Mouse (Mus musculus): ENCODE measurements around the gene Ints13.
A peak's percentile ranks its signal among the peaks of the same experiment; 100 is the strongest.

Ints13 gene

DNA sequence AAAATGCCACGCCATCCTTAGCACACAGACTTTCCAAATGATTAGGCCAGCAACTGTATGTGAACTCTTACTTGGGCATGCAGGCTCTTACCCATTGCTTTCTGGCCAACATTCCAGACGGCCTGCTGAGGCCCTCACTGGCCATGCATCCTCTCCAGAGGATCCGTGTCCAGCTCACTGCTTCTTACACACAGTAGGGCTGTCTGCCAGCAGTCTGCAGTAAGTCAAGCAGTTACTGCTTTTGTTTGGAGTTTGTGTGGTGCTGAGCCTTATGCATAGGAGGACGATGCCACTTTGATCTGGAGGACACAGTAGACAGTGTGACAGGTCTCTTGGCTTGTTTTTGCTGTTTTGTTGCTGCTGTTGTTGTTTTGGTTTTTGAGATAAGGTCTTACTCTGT lies 39.0 kb downstream of the Ints13 start:
- no peak for DNase-seq (ENCODE audit: low spot score in 2 of 2)

DNA sequence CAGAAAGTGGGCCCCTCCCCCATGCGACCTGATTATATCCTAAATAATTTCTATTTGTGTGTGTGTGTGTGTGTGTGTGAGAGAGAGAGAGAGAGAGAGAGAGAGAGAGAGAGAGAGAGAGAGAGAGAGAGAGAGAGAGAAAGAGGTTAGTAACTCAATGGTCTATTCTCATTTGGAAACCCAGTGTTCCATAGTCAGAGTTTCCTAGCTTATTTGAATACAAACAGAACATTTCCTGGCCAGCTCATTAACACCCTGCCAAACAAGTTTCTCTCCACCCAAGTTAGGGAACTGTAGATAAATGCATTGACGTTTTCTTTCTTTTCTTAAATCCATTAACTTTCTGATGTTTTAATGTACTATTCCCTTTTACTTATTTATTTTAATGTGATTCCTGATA lies 39.6 kb downstream of the Ints13 start:
- DNase-seq (ENCODE audit: low spot score in 2 of 2): no peak

DNA sequence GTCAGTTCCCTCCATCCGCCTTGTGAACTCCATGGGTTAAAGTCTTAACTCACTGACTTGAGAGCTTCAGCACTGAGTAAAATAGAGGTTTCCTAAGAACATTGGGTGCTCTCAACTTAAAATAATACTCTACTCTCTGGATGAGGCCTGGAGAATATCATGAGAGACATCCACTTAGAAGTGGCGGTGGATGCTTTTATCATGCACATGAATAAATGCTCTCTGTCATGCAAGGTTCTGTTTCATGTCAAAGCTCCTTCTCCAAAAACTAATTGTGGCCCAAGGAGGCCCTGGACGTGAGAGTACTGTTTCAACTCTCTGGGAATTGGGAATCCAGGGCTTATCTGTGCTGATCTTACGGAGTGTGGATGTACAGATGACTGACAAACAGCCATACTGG lies 40.5 kb downstream of the Ints13 start:
- no peak for DNase-seq (ENCODE audit: low spot score in 2 of 2)

DNA sequence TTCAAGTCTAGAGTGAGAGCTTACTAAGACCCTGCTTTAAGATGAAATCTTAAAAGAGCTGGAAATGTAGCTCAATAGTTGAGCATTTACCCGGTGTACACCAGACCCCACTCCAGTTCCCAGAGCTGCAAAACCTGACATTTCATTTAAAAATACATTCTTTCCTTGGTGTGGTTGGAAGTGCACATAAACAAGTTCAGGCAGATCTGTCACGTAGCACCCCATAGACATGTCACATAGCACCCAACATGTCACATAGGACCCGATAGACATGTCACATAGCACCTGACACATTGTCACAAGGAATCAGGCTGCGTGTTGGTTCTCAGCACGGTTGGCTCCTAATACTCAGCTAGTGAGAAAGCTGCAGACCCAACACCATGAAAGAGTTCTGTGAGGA lies 42.1 kb downstream of the Ints13 start:
- no peak for DNase-seq (ENCODE audit: low spot score in 2 of 2)

DNA sequence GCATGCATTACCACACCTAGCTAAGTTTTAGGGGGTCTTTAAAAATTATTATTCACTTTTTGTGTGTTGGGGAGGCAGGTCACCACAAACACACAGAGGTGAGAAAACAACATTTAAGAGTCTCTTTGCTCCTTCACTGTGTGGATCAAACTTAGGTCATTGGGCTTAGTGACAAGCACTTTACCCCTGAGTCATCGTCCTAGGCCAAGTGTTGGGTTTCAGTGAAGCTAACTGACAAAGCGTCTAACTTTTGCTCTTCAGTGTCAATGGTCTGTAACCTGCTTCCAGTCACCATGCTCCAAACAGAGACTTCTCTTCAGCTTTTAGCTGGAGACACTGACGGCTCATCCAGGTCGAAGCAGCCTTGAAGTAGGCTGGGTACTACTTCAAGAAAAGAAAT lies 44.5 kb downstream of the Ints13 start:
- DNase-seq (ENCODE audit: low spot score in 2 of 2): no peak

DNA sequence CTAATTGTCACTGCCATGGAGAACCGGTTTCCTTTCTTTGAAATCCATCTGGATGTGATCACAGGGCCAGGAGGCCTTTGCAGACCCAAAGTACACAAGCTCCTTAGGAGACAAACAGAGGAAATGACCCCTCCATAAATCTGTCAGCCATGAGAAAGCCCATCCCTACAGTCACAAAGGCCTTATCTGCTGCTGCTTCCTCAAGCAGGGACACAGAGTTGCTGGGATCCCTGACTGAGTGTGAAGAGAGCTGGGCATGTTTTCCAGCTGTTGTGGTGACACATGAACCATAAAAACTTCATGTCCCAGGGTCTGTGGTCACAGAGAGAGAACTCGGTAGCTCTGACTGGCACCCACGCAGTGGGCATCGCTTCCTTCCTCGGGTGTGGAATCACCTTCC lies 46.9 kb downstream of the Ints13 start:
- DNase-seq (ENCODE audit: low spot score in 2 of 2): no peak

DNA sequence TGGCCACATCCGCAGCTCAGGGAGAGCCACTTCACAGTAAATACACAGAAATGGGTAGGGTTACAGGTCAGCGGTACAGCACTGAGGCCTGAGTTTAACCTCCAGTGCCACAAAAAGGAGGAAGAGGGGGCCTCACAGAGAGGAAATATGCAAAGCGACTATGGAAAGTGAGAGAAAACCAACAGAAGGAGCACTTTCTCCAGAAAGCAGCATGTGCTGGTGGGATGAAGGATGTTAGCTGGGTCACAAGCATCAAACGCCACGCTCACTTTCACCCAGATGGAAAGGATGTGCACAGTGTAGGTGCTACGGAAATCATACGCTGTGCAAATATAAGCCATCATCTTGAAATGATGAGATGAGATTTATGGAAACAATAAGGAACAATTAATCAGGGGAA lies 47.3 kb downstream of the Ints13 start:
- no peak for DNase-seq (ENCODE audit: low spot score in 2 of 2)

DNA sequence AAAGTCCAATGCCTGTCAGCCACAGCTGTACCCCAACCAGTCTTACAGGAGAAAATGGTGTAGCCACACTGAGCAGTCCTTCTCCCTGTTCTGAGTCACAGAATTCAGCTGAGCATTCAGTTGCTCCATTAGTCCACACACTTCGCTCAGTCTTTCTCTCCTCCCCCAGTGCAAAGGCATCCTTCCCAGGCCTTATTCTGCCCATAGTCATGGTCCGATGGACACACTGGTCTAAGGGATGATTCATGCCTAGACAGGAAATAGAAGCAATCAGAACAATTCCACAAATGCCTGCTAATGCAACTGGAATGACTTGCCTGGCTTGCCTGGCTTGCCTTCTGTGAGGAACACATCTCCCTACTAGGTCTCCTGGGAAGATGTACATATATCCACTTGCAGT lies 50.1 kb downstream of the Ints13 start:
- DNase-seq (ENCODE audit: low spot score in 2 of 2): no peak

DNA sequence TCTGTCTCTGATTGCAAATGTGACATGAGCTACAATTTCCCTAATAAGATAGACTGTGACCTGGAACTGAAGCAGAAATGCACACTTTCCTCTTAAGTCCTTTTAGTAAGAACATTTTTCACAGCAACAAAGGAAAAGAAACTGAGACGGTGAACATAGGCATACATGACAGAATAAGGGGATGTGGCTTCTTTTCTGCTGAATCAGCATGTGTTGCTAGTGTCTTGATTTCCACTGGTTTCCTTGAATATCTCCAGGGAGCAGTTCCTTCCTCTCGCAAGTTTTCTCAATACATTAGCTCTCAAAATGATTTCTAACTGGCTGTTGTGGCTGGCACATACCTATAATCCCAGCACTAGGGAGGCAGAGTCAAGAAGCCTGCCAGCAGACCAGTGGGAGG lies 52.1 kb downstream of the Ints13 start:
- DNase-seq (ENCODE audit: low spot score in 2 of 2): no peak

DNA sequence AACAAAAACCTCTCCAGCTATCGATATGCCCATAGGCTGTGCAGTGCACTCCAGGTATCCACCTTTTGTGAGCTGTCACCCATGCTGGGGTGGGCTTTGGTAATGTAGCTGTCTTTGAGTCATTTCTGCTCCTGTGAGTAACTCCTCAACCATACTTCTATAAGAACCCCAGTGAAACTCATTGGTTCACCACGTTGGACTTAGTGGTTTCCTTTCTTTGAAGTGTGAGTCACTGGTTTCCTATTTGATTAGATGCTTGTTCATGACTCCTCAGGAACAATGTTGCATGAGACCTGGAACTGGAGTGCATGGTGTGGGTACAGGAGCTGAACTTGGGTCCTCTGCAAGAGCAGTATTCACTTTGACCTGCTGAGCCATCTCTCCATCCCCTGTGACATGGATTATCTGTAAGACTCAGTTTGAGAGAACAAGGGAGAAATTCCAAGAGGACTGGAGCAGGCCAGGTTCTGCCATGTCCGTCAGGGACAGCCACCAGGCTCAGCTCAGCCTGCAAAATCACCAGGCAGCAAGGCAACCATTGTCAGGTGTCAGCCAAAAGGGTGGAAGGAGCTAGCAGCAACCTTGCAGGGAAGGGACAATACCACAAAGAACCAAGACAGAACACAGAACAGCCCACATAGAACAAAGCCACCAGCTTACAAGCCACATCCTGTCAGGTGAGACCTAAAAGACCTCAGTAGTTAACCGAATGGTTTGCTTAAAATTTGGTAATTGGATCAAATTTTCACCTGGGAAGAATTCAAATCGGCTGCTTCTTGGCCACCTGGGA lies 56.0 kb downstream of the Ints13 start:
- no peak for DNase-seq (ENCODE audit: low spot score in 2 of 2)

DNA sequence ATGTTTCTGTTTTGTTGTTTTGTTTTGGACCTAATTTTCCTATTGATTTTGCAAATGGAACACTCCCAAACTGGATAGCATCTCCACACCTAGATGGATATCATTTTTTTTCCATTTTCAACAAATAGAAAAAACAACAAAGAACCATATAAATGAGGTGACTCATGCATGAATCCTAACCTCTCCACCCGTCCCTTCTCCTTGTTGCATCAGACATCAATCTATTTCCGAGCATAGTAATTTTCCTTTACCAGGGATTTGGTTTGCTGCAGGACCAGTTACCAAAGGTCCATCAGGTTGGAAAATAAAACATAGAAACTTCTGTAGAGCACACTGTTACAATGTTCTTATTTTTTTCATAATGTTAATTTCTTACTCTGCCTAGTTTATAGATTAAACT lies 58.6 kb downstream of the Ints13 start:
- no peak for DNase-seq (ENCODE audit: low spot score in 2 of 2)

DNA sequence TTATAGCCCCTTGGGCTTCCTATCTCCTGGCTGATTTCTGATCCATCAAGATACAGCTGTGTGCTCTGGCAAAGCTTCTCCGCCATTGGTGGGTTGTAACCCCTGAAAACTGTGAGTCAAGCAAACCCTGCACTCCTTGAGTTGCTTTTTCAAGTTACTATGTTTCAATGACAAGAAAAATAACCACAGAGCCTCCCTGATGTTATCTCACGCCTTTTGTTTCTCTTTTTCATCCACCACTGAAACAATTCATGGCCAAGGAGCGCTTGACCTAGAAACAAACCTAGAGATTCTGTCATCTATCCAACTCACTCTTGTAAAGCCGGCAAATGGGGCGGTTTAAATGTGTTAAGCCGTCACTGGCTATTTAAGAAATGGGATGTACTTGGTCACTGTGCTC lies 61.7 kb downstream of the Ints13 start:
- no peak for DNase-seq (ENCODE audit: low spot score in 2 of 2)

DNA sequence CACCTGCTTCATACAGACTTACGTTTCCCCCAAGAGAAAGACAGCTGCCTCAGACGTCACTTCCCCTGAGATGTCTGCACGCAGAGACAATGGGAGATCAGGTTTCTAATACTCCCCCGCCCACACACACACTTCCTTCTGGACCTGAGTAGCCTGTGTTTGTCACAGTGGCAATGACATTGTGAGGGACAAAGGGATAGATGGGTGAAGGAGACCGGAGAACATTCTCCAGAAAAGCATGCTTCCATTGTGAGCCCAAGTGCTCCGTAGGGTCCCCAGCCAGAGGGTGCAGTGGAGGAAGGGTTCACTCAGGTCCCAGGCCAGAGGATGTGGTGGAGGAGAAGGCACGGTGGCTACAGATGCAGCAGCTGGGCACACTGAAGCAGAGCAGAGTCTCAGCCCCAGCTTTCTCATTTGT lies 63.1 kb downstream of the Ints13 start:
- no peak for DNase-seq (ENCODE audit: low spot score in 2 of 2)

DNA sequence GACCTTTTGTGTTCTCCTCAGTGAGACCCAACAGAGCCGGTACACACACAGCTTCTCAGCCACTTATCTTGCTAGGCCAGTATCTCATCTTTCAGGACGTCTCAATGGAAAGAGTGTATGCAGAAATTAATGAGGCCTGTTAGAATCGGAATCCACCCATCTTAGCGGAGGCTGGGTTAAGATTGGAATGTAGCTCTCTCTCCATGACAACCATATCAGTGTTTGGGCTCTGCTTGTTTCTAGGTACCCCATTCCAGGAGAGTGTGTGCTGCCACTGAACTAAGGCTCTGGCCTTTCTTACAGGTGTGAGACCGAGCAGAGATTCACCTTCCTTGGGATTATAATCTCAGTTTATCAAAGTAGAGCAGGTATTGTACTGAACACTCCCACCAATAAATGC lies 63.7 kb downstream of the Ints13 start:
- no peak for DNase-seq (ENCODE audit: low spot score in 2 of 2)

DNA sequence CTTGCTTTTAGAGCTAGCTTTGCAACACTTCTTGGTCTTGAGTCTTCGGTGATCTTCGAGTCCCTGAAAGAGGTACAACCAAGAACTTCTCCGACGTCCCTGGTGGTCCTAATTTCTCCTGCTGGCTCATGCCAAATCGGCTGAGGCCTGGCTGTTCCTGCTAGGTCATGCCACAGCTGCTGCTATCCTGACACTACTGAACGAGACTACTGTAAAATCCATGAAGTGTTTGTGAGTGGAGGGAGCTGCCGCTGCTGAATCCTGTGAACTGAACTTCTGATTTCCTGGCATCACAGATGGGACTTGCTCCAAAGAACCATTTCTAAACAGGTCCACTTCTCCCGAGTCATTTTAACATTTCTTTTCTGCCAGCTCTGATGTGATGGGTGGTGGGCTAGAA lies 64.3 kb downstream of the Ints13 start:
- no peak for DNase-seq (ENCODE audit: low spot score in 2 of 2)

DNA sequence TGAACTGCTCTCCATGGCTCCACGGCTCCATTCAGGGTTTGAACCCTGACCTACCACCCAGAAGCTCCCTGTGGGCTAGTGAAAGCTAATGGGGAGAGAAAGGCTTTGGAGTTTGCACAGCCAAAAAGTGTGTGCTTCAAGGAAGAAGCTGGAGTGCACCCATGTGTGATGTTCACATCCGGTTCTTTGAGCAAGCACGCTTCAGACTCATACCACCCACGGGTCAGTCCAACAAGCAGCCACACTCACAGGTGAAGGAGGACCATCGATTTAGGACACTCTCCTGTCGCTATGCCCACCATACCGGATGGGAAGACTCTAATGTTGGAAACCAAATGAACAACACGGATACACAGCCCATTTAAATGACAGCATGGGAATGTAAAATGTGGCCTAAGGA lies 66.1 kb downstream of the Ints13 start:
- DNase-seq (ENCODE audit: low spot score in 2 of 2): no peak

DNA sequence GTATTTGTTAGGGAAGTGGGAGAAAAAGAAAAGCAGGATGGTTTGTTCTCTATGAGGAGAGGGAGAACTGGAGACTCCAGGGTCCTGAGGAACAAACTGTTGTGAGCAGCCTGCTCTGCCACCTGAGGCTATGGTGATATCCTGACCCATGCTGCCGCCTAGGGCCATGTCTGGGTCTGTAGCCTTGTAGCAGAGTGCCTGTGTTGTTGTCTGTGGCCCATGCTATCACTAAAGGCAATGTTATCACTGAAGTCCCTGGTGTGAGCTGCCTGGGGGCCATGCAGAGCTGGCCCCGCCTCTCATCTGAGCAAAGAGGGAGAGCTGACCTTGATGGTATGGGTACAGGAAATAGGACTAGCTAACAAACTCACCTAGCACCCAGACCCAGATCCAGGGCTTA lies 67.7 kb downstream of the Ints13 start:
- no peak for DNase-seq (ENCODE audit: low spot score in 2 of 2)

DNA sequence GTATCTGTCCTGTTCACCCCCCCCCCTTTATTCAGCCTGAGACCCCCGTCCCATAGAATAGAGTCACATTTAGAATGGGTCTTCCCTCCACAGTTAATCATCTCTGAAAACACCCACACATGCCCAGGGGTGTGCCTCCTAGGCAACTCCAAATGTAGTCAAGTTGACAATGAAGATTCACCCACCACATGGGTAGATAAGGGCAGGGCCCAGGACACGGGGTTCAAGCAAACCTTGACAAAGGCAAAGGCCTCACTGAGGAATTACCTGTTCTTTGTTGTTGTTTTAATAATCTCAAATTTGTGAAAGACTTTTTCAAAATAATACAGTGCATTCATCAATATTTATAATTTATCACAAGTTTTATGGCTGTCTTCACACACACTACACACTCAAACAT lies 73.2 kb downstream of the Ints13 start:
- no peak for DNase-seq (ENCODE audit: low spot score in 2 of 2)

DNA sequence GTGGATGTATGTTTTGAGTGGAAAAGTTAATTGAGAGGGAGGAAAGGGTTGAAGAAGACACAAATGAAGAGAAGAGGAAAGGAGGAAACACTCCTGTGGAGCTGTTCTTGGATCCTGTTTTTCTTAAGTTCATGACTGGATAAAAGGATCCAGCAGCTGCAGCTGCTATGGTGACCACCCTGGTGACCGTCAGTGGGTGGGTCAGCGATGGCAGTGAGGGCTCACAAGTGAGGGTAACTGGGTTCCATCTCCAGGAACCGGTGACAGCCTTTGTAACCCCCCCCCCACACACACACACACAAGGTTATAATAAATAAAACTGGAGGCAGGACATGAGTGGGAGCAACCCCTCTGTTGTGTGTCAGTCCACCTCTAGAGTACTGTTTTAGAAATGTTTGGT lies 74.8 kb downstream of the Ints13 start:
- DNase-seq (ENCODE audit: low spot score in 2 of 2): no peak

DNA sequence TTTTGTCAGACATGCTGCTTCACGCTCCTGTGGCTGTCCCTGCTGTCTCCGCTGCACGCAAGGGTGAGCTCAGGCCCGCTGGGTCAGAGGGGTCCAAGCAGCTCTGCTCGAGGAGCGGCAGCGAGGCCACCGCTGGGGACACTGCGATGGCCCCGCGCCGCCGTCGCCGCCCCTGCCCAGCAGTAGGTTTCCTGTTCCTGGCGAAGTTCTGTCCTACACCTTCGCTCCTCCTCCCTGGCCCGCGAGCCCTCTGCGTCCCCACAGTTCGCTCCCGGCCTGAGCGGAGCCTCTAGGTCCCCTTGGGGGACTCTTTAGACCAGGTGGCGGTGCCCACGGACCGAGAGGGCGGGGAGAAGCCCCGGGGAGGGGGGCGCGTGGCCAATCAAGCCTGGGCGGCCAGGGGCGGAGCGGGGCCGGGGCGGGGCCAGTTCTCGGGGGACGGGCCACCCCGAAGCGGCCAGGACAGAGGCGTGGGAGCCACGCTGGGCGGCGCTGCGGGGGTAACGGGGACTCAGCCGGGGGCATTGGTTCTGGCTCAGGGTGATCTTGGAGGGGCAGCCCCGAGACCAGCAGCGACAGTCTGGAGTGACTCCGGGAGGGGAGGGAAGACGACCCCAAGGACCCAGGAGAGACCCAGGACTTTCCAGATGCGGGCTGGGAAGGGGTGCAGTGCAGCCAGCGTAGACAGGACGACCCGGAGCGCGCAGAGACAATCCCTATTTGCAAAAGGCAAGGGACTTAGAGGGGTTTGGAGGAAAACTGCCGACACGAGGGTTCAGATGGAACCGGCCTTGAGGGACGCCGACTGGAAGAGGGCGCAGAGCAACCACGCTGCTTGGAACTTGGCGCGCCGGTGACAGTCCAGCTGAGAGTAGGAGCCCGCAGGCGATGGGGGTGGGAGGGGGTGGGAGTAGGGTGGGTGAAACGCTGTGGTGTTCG lies 75.5 kb downstream of the Ints13 start, which contains the start of gene Itpr2:
TSS of gene Itpr2 (minus strand) at position 358 of the 939 bp plus-strand sequence.
- DNase-seq (ENCODE audit: low spot score in 2 of 2): peak; percentile 46 to 65

DNA sequence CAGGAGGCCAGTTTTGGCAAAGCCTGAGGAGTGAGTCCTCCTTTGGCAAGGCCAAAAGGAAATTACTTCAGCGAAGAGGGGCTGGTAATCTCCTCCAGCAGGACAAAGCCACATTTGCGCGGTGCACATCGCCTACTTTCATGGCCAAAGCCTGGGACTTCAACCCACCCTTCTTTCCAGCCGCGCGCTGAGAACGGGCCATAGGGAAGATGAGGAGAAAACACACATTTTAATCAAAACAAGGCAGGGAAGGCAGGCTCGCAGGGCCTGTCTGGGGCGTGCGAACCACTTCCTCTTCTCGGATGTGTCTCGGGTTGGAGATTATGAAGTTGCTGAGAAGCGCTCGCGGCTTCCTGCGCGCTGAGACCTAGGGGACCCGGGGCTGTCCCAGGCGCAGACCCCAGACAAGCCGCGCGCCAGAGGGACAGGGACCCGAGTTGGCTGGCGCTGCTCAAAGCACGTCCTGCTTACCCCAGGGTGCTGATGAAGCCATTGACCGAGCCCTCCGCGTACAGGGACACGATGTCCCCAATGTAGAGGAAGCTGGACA lies 76.2 kb downstream of the Ints13 start:
- DNase-seq (ENCODE audit: low spot score in 2 of 2): peak; percentile 3 to 22

DNA sequence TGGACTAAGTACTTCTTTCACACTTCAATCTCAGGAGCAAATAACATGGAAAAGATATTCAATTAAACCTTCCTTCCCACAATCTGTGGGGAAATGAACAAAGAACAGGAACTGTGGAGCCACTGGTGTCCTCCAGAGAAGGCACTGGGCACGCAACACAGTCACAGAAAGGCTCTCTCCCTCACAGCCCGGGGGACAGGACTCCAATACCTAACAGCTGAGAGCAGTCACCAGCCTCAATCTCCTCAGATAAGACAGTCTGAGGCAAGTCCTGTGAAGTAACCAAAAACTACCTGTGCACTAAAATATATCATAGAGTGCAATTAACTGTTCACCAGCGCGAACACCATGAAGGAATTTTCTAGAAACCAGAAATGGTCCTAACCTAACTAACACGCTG lies 76.9 kb downstream of the Ints13 start:
- no peak for DNase-seq (ENCODE audit: low spot score in 2 of 2)

DNA sequence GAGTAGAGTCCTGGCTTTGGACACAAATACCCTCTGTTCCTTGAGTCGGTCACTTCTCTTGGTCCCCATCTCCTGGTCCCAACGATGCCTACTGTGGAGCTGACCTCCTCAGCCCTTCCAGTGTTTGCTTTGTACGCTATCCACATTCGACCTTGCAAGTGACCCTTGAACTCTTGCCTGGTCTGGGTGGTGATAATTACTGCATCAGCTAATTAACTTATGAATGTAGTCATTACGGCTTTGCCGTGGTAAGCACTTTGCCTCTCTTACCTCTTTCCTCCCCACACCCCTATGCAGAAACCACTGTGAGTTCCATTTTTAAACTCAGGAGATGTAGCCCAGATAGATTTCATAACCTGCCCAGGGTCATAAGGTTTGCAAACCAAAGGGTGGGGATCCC lies 77.4 kb downstream of the Ints13 start:
- DNase-seq (ENCODE audit: low spot score in 2 of 2): peak in 1 of 2 experiments; percentile 5

Data from frontal cortex, postnatal 36 days (tissue).